Mouse (Mus musculus) myocyte (in vitro differentiated cells): Measurements from ENCODE around the gene Nr2c2ap. TPM values are rescaled to one million over a fixed set of nuclear protein-coding genes. Genes with fewer than 3 reads are reported as not detected.

Experiments
- H3K27me3 ChIP-seq: one replicate; pipeline ENCODE4 v1.6.1; 2011; ENCODE audit not compliant: control insufficient read depth, insufficient read depth, insufficient read length
- H3K36me3 ChIP-seq: one replicate; pipeline ENCODE4 v1.6.1; 2011; ENCODE audit not compliant: control insufficient read depth, insufficient read depth
- H3K4me2 ChIP-seq: one replicate; pipeline ENCODE4 v1.6.1; 2011; ENCODE audit warnings: low read depth, control low read depth
- H3K4me3 ChIP-seq: one replicate; pipeline ENCODE4 v1.5.1; 2011; ENCODE audit warnings: mild to moderate bottlenecking, control low read depth, moderate library complexity
- H3K79me2 ChIP-seq: one replicate; pipeline ENCODE4 v1.6.1; 2011; ENCODE audit not compliant: control insufficient read depth, insufficient read depth
- H3ac ChIP-seq: one replicate; pipeline ENCODE4 v1.6.1; 2011; ENCODE audit not compliant: control insufficient read depth, insufficient read length
- CEBPB ChIP-seq: IDR thresholded peaks from 2 replicates; pipeline ENCODE4 v1.6.1; 2011; ENCODE audit warnings: mild to moderate bottlenecking, moderate library complexity; ENCODE audit not compliant: poor library complexity, insufficient read depth, severe bottlenecking
- E2F4 ChIP-seq: IDR thresholded peaks from one replicate; pipeline ENCODE4 v1.6.1; 2011; ENCODE audit warnings: mild to moderate bottlenecking, control low read depth, moderate library complexity; ENCODE audit not compliant: insufficient read depth
- MAX ChIP-seq: IDR thresholded peaks from one replicate; pipeline ENCODE4 v1.6.1; 2011; ENCODE audit warnings: low read depth, mild to moderate bottlenecking, control low read depth
- MYOD1 ChIP-seq, 3 experiments: IDR thresholded peaks; one replicate each; pipeline ENCODE4 v1.6.1; 2011; ENCODE audit warnings: control low read depth in 2 of 3, low read depth in 2 of 3, mild to moderate bottlenecking in 2 of 3, moderate library complexity in 1 of 3; ENCODE audit not compliant: insufficient read length in 2 of 3, control insufficient read depth in 1 of 3
- MYOG ChIP-seq, 3 experiments: IDR thresholded peaks; one replicate each; pipeline ENCODE4 v1.6.1; 2011; ENCODE audit warnings: control low read depth in 2 of 3, low read depth in 2 of 3, mild to moderate bottlenecking in 2 of 3; ENCODE audit not compliant: insufficient read length in 2 of 3, control insufficient read depth in 1 of 3, insufficient read depth in 1 of 3
- POLR2A ChIP-seq: IDR thresholded peaks from one replicate; pipeline ENCODE4 v1.6.1; 2011; ENCODE audit warnings: low read depth, mild to moderate bottlenecking, control low read depth, moderate library complexity; ENCODE audit not compliant: insufficient read length
- POLR2AphosphoS2 ChIP-seq: IDR thresholded peaks from one replicate; pipeline ENCODE4 v1.6.1; 2011; ENCODE audit warnings: low read depth, control low read depth; ENCODE audit not compliant: insufficient read length
- REST ChIP-seq: IDR thresholded peaks from one replicate; pipeline ENCODE4 v1.6.1; 2011; ENCODE audit warnings: mild to moderate bottlenecking, control low read depth, moderate library complexity; ENCODE audit not compliant: insufficient read depth, insufficient read length
- SRF ChIP-seq: IDR thresholded peaks from one replicate; pipeline ENCODE4 v1.6.1; 2011; ENCODE audit warnings: low read depth; ENCODE audit not compliant: control insufficient read depth, insufficient read length
- TCF12 ChIP-seq: IDR thresholded peaks from one replicate; pipeline ENCODE4 v1.6.1; 2011; ENCODE audit warnings: mild to moderate bottlenecking, control low read depth; ENCODE audit not compliant: poor library complexity, insufficient read depth, severe bottlenecking
- TCF3 ChIP-seq: IDR thresholded peaks from one replicate; pipeline ENCODE4 v1.6.1; 2011; ENCODE audit warnings: low read depth, control low read depth; ENCODE audit not compliant: insufficient read length
- USF1 ChIP-seq: IDR thresholded peaks from one replicate; pipeline ENCODE4 v1.6.1; 2011; ENCODE audit warnings: low read depth, mild to moderate bottlenecking, control low read depth, moderate library complexity
- polyA plus RNA-seq: library from polyadenylated mRNA; unstranded; fragments of >200 nt; fragmentation: generic; extraction: Trizol; gene quantifications from one replicate; pipeline ENCODE4 v1.2.1, GENCODE M21; 2012; ENCODE audit warnings: missing spikeins

Gene Nr2c2ap
- polyA plus RNA-seq, 1 experiment = 41.3 TPM

DNA sequence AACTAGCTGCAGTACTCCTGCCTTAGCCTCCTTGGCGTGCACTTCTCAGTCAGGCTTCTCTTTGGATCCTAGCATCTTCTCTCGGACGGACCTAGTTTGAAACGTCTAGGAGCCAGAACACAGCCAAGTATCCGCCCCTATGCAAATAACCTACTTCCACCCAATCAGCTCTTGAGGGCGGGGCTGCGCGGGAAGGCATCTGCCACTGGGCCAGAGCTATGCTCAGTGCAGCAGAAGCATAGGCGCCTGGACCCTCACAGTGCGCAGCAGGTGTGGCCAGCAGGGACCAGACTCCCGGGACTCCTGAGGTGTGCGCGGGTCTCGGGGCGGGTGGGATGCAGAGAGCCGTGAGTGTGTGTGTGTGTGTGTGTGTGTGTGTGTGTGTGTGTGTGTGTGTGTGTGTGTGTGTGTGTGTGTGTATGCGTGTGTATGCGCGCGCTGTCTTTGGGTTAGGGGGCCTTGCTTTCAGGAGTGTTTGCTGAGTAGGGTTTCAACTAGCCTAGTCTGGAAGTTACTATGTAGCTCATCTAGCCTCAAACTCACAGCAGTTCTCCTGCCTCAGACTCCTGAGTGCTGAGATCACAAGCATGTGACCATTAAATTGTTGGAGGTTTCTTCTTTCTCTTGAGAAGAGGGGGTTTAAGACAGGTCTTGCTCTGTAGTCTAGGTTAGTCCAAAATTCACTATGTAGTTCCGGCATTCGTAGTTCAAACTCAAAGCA is 21.6 kb downstream of the Nr2c2ap start:
- Histone ChIP-seq H3K36me3 (no peaks in the 10 kb centered on the region), H3K4me2 (peak overlapping the region; percentile 64), H3K27me3 (peaks cover 14% of the 10 kb centered on the region), H3K79me2 (no peaks in the 10 kb centered on the region), H3K4me3 (no peak overlapping the region), H3ac (no peak overlapping the region)
- TF ChIP-seq MYOD1 (IDR thresholded peaks at IDR 0.05; ENCODE audit: control insufficient read depth in 1 of 3, insufficient read length in 2 of 3, low read depth in 2 of 3) (no peak), MYOG (IDR thresholded peaks at IDR 0.05; ENCODE audit: control insufficient read depth in 1 of 3, insufficient read depth in 1 of 3, insufficient read length in 2 of 3, low read depth in 2 of 3) (peak in 1 of 3 experiments; percentile 45), SRF (no peak), E2F4 (peak; percentile 69), CEBPB (no peak), TCF12 (no peak)

DNA sequence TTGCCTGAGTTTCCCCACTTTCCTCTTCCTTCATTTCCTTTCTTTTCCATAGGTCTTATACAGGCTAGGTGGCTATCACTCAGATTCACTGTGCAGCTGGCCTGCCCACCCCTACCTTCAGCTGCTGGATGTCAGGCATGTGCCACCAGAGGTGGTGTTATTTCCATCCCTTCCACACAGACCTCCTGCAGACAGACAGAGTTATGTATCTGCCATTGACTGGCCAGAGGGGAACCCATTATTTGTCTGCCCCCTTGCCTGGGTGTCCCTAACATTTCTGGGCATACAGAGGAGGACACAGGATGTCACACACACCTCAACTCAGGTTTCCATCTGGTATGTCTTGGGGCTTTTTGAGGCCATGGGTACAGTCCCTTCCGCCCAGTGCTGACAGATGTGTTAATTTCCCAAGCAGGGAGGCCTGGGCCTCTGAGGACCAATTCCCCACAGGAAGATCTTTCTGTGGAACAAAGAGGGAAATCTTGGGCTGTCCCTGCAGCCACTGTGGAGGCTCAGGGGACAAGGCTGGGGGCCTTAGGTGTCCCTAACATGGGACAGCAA is 26.2 kb downstream of the Nr2c2ap start:
- TF ChIP-seq MAX (no peak), CEBPB (no peak), USF1 (no peak), POLR2A (no peak)
- no peak overlapping the region for H3K4me3 ChIP-seq
- no peak overlapping the region for H3ac ChIP-seq
- no peaks in the 10 kb centered on the region for H3K79me2 ChIP-seq
- no peak overlapping the region for H3K4me2 ChIP-seq
- peaks cover 26% of the 10 kb centered on the region for H3K27me3 ChIP-seq
- H3K36me3 ChIP-seq = no peaks in the 10 kb centered on the region

DNA sequence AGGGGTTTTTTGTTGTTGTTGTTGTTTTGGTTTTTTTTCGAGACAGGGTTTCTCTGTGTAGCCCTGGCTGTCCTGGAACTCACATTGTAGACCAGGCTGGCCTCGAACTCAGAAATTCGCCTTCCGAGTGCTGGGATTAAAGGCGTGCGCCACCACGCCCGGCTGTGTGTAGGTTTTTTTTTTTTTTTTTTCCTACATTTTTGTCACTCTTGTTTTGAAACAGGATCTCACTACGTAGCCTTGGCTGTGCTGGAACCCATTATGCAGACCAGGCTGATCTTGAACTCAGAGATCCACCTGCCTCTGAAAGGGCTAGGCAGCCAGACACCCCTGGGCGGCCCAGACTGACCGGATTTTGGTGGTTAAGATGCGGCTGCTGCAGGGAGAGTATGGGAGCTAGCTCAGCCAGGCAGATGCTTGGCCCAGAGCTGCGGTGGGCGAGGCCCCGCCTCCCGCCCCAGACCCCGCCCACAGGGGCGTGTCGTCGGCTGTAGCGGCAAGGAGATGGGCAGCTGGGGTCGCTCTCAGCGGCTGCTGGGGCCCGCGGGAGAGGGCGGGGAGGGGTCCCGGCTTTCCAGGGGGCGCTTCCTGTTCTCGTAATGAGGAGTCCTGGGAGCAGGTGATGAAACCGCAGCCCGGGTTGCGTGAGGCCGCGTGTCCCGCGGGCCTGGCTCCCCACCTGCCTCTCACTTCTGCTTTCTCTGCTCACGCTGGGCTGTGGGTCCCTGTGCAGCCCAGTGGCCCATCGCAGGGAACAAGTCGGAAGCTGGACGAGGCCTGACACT is 27.1 kb downstream of the Nr2c2ap start:
- H3K36me3 ChIP-seq = no peaks in the 10 kb centered on the region
- TF ChIP-seq POLR2A (peak; percentile 24), TCF3 (no peak), POLR2AphosphoS2 (no peak), REST (no peak), MYOD1 (IDR thresholded peaks at IDR 0.05; ENCODE audit: control insufficient read depth in 1 of 3, insufficient read length in 2 of 3, low read depth in 2 of 3) (peak in 2 of 3 experiments; percentile 41 to 45), E2F4 (no peak), USF1 (no peak), MAX (no peak), SRF (no peak), MYOG (IDR thresholded peaks at IDR 0.05; ENCODE audit: control insufficient read depth in 1 of 3, insufficient read depth in 1 of 3, insufficient read length in 2 of 3, low read depth in 2 of 3) (peak in 2 of 3 experiments; percentile 57 to 60), TCF12 (no peak), CEBPB (no peak)
- peaks cover 26% of the 10 kb centered on the region for H3K27me3 ChIP-seq
- no peak overlapping the region for H3ac ChIP-seq
- H3K4me3 ChIP-seq = peak overlapping the region; percentile 28
- no peaks in the 10 kb centered on the region for H3K79me2 ChIP-seq
- H3K4me2 ChIP-seq = peak overlapping the region; percentile 82

DNA sequence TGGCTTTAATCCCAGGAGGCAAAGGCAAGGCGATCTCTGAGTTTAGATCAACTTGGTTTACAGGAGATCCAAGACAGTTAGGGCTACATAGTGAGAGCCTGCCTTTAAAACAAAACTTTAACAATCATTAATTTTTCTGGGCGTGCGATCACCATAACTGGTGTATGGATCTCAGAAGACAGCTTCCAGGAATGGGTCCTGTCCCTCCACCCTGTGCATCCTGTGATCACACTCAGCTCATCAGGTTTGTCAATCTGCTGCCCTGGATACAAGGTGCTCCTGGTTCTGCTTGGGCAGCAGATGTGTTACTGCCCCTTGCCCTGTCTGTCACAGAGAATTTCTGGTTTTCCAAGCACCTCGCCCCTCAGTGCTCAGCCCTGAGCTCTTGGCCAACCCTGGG is 28.1 kb downstream of the Nr2c2ap start:
- peak overlapping the region; percentile 82 for H3K4me2 ChIP-seq

More for the DNA sequence above, 28.1 kb downstream of the Nr2c2ap start:
- Histone ChIP-seq H3K4me3 (peak overlapping the region; percentile 28), H3K36me3 (no peaks in the 10 kb centered on the region), H3K79me2 (no peaks in the 10 kb centered on the region), H3K27me3 (peaks cover 35% of the 10 kb centered on the region), H3ac (no peak overlapping the region)
- TF ChIP-seq E2F4 (no peak), MAX (no peak), CEBPB (no peak), USF1 (no peak), POLR2AphosphoS2 (no peak), REST (no peak), TCF12 (no peak), TCF3 (no peak), POLR2A (no peak), SRF (no peak), MYOG (IDR thresholded peaks at IDR 0.05; ENCODE audit: control insufficient read depth in 1 of 3, insufficient read depth in 1 of 3, insufficient read length in 2 of 3, low read depth in 2 of 3) (no peak), MYOD1 (IDR thresholded peaks at IDR 0.05; ENCODE audit: control insufficient read depth in 1 of 3, insufficient read length in 2 of 3, low read depth in 2 of 3) (no peak)
